Mouse (Mus musculus): ENCODE data around the gene Zfp512.
A peak's percentile ranks its signal among the peaks of the same experiment; 100 is the strongest.
"Not testable (repeated sequence)": the region's sequence is repeated elsewhere in the genome, so short reads cannot be mapped to it uniquely, and the experiment has no call there.

Zfp512 gene

DNA sequence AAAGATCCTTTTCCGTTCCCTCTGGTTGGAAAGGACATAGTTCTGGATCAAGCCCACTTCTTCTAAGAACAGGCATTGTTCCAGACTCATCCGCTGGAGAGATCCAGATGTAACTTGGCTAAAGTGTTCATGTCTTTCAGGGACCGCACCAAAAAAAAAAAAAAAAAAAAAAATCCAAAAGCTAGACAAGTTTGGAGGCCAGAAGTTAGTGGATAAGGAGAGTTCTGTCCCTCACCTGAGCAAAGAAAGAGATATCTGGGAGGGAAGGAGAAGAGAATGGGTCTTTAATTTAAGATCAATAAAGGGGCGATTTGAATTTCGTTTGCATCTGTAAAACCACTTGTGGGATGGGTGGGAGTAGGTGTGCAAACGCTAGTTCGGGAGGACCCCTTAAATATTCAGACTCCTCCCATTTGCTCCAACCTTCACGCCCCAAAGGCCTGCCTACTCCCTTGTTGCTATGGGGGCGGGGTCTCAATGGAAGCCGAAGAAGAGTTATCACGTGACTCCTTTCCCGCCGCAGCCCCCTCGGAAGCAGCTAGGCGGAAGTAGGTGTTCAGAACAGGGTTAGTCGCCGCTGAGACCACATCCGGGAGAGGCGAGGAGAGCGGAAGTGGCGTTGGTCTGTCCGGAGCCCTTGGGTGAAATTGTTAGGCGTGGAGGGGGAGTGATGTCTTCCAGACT, at the start of gene Zfp512:
Gene Zfp512, plus strand, starts transcription at position 554 of the 684 bp plus-strand sequence.
- DNase-seq (ENCODE audit: low spot score in 2 of 2), result peak; percentile 91 to 92

DNA sequence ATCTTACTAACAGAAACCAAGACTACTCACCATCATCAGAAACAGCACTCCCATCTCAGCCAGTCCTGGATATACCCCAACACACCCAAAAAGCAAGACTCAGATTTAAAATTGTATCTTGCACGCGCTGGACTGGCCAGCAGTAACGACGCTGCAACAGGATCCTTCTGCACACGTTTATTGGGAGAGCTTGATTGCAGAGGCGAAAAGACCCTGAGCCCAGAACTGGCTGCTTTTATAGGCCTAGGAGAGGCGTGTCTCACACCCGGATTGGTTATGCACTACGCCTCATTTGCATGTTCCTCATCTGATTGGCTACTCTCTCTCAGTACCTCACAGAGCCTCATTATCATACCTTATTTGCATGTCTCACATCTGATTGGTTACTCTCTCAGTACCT, 17.5 kb upstream of the Zfp512 start:
- DNase-seq (ENCODE audit: low spot score in 2 of 2), result not testable (repeated sequence)

DNA sequence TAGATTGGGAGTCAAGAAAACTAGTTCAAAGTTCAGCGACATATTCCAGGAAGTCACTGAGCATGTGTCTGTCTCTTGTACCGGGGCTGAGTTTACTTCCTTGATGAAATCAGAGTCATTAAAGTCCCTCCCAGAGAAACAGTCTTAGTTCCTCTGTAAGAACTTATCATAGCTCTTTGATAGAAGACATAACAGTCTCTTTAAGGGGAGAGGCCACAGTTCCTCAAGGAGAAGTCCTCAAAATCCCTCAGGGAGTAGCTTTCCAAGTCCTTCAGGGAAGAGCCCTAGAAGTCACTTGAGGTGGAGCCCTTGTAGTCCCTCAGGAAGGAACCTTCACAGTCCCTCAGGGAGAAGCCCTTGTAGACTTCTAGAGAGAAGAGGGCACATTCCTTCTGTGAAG, 895 bp upstream of the Zfp512 start:
- DNase-seq (ENCODE audit: low spot score in 2 of 2), result no peak

DNA sequence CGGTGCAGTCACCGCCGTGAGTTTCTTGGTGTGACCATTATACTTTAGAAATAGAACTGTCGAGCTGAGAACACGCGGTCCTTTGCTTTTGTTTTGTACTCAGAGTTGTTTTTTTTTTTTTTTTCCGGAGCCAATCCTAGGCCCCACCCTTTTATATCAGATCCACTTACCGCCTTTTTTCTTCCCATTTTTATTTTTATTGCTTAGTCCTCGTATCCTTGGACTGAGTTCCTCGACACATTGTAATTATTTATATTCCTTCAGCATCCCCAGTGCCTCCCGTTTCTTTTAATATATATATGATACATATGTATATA, 289 bp downstream of the Zfp512 start:
- DNase-seq (ENCODE audit: low spot score in 2 of 2), result no peak

DNA sequence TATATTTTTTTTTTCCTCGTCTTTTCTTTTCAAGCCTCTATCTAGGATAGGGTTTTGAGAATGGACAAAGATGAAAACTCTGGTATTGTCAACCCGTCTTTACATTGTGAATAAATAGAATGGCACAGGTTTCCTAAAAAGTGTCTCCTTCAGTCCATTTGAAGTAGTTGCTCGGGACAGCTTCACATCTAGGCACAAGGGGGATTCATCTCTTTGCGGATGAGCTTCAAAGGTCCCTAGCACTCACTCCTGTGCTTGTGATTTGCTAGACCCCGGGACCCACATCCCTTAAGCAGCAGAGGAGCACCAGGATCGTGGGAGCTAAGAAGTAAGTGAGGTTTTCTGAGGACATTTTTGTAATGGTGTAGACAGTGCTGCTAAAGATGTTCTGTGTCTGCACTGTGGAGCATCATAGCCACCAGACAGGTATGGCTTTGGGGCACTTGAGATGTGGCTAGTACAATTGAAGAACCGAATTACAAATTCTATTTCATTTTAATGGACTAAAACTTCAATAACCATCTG, 717 bp downstream of the Zfp512 start:
- DNase-seq (ENCODE audit: low spot score in 2 of 2), result no peak

DNA sequence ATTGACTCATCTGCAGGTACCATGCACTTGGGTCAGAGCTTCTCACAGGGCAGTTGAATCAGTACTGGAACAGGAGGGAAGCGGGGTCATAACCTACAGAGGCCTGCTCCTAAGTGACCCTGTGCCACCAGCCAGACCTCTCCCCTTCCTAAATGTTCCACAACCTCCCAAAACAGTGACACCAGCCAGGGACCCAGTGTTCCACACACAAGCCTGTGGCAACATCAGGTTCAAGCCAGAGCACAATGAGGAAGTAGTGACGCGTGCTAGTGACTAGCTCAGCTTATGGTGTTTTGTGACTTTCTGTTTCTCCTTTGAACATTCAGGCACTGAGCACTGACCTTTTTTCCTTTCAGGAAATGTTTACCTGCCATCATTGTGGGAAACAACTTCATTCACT, 15.6 kb downstream of the Zfp512 start:
- DNase-seq (ENCODE audit: low spot score in 2 of 2), result no peak

DNA sequence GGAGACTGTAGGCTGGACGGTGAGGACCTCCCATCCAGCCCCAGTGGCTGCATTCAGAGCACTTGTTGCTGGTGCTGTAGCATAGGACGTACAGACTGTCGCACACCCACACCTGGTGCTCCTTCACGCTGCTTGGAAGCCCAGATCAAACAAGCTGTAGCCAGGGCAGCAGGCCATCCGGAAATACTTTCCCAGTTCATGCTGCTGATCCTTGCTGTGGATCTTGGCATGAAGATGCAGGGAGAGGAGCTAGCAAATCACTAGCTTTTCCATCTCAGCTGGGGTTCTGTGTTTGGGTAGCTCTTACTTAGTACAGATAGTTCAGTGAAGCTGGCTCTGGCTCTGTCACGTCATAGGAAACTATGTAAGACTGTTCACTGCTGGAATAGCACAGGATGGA, 17.5 kb downstream of the Zfp512 start:
- no peak for DNase-seq (ENCODE audit: low spot score in 2 of 2)

DNA sequence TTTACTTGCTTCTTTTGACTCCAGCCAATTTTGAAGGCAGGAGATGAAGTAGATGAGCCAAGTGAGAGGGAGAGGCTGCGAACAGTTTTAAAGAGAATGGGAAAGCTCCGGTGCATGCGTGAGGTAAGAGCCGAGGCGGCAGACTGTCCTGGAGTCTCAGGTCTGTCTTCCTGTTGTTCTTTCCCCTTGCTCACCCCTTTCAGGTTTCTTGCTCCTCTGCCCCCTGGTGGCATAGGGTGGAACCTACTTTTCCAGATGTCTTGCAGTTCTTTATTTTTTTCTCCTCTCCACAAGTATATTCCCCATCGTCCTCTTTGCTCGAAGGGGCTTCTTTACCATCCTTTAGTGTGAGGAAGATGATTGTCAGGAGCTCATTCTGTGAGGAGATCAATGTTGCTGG, 18.1 kb downstream of the Zfp512 start:
- DNase-seq (ENCODE audit: low spot score in 2 of 2), result peak in 1 of 2 experiments; percentile 39

DNA sequence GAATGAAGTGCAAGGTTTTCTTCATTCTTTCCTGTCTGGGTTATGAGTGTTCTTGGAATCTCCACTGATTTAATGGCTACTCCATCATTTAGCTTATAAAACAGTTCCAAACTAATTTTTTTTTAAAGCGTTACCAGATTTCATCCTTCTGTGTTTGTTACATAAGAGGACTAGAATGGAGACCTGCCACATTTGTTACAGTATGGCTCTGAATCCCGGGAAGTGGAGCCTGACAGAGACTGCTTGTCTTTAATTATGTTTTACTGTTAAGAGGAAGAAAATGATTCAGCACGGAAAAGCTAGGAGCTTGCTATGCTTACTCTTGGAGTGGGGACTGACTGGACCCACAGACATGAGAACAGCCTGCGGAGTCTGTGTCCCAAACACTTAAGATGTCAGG, 28.3 kb downstream of the Zfp512 start:
- DNase-seq (ENCODE audit: low spot score in 2 of 2), result no peak

DNA sequence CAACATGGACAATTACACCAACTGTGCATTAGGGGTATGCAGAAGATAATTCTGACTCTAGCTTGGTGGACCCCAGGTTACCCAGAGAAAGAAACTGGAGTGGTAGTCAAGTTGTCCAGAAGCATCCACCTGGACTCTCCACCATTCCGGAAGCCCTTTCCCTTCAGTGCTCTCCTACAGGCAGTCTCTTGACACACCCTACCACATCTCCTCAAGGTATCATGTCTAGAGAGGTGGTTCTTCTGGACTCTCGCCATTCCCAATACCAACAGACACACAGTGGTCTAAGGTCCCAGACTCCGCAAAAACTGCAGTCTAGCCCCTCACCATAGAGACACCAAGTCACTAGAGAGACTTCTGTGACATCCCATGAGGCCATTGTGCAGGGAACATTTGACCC, 33.2 kb downstream of the Zfp512 start, which contains the start of gene 4930548H24Rik:
Gene 4930548H24Rik, plus strand, starts transcription at position 301 of the 400 bp plus-strand sequence.
- DNase-seq (ENCODE audit: low spot score in 2 of 2), result no peak

DNA sequence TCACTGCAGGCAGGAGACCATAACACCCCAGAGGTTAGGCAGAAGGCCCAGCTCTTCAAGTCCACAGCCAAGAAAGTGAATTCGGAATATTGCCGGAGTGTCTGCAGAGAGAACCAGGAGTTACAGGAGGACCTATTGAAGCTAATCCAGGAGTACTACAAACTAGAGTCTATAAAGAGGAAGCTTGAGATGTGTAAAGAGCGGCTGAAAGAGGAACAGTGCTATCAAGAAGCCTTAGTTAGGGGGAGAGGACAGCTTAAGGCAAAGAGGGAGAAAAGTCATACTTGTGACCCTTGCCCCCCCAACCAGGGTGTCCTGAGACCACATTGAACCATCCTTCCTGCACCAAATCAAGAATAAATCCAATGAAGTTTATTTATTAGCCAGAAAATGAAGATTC, 35.7 kb downstream of the Zfp512 start:
- no peak for DNase-seq (ENCODE audit: low spot score in 2 of 2)

DNA sequence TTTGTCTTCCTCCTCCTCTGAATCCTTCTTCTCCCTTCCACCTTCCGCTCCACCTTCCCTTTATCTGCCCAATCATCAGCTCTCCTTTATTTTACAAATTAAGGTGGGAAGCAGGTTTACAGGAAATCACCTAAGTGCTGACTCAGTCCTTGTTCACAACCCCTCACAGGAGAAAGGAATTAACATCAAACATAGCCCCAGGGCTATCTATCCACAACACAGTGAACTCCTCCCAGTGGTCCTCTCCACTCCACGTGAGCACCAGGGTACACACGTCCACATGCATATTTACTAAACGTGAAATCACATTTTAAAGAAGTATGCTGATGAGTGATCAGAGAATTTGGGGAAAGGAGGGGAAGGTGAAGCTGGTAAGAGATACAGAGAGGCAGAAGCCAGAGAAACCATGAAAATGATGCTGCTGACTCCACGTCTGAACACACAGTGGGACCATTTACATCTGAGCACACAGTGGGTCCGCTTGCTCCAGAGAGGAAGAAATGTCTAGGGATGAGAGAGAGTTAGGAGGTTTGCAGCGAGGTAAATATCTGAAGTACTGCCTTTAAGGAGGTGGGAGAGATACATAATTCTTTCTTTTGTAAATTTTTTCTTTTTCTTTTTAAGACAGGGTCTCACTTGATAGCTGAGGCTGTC, 37.0 kb downstream of the Zfp512 start:
- no peak for DNase-seq (ENCODE audit: low spot score in 2 of 2)

DNA sequence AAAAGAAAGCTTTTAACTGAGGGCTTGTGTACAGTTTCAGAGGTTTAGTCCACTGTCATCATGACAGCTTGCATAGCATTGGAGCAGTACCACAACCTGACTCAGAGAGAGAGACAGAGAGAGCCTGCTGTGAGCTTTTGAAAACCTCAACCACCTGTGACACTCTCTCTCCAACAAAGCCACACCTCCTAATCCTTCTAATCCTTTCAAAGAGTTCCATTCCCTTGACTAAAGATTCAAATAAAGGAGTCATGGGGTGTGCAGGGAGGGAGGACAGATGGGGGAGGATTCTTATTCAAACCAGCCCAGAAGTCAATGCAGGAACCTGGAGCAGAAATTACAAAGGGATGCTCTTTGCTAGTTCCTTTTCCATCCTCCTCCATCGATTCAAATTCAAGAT, 39.8 kb downstream of the Zfp512 start:
- DNase-seq (ENCODE audit: low spot score in 2 of 2), result no peak

DNA sequence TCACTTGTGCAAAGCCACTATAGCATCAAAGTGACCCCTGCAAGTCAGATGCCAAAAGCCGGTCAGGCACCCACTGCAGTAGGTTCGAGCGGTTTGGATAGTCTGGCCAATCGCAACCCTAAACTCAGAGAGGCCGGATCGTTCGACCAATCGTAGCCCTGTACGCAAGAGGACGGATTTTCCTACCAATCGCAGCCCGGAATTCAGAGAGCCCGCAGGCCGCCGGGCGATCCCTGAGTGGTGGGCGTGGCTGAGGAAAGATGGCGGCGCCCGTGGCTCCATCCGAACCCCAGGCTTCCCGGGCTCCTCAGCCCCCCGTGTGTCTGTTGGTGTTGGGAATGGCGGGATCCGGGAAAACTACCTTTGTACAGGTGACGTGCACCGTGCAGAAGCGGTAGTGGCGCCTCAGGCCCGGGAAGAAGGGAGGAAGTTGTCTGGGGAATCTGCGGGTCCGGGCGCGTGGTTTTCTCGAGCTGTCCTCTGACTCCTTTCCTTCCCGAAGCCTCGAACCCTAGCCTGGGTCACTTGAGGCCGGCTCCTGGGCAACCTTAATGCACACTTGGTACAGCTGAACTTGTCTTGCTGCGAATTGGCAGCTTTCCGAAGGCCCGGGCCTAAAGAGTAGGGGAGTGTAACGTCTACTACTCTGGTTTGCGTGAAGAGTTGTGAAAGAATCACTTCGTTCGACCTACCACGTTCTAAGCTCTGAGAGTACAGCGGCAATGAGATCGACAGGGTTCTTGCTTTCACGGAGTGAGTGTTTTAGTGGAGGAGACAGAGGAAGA, 42.5 kb downstream of the Zfp512 start, which contains the start of gene Gpn1:
Gene Gpn1, plus strand, starts transcription at position 229 of the 785 bp plus-strand sequence.
- DNase-seq (ENCODE audit: low spot score in 2 of 2), result peak; percentile 88 to 95

DNA sequence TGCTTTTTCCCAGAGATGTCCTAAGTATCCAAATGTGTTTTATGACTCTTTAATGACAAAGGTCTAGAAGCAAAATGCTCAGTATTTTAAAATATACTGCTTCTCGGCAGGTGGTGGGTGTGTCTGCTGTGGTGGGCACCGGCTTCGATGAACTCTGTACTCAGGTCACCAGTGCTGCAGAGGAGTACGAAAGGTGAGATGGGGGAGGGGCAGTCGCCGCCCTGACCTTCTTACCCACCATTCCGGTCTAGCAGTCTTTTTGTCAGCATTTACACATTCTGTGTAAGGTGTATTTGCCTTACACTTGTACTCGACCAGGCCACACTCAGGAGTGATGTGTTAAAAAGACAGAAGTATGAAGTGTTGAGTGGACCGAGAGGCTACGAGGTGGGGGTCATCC, 52.6 kb downstream of the Zfp512 start:
- DNase-seq (ENCODE audit: low spot score in 2 of 2), result no peak

DNA sequence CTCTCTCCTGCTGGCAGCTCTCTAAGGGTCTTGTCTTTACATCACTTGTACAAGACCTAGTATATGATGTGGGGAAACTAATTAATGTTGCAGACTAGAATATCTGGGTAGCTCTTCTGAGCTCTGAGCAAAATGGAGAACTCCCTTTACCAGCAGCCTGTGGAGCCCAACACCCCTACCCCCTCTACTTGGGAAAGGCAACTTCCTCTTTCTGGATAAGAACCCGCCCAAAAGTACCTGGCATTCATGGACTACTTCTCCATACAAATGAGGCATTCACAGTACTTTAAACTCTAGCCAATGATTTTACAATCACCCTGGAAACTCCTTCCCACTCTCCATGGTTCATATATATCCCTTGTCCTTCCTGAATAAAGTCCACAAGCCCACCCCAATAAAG, 60.2 kb downstream of the Zfp512 start:
- DNase-seq (ENCODE audit: low spot score in 2 of 2), result no peak

DNA sequence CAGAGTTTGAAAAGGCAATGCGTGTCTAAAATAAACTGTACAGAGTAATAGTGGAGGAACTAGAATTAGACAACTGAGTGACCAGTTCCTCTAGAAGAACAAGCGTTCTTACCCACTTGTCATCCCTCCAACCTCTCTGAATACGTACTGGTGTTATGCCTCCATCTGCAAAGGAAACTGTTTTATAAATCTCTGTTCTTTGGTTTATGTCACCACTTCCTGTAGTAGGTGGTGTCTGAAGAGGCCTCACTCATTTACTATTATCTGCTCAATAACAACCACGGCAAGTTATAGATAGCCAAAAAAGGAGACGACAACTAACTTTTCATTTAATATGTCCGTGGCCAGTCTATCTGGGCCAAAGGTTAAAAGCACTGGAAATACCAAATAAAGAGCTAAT, 68.3 kb downstream of the Zfp512 start:
- DNase-seq (ENCODE audit: low spot score in 2 of 2), result no peak

DNA sequence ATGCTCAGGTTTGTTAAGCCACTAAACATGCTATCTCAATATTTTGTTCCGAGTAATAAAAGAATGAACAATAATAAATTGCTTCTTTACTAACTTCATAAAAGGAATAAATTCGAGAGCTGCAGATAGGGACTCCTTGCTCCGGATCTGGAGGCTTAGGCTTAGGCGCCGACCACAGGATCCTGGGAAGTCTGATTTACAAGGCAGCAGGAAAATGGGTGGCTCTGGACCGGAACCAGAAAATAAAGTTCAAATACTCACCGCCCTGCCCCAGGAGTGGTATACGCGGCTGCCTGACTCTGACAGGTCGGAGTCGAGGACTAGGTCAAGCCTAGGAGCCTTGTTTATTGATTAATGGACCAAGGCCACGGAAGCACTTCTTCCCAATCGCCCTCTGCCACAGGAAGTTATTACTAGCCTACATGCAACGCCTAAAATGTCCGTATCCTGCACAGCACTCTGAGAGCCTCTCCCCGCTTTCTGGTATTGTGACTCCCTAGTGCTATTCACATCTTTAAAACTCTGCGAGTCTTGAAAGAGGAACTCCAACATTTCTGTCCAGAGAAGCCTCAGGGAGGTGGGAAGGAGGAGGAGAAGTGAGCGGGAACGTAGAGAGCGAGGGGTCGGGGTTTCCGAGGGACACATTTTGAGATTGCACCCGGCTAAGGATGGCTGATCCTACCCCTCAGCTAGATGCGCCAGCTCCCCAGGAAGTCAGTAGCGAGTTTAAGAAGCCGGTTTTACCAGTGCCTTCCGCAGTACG, 74.3 kb downstream of the Zfp512 start, which contains the start of gene Slc4a1ap:
Gene Slc4a1ap, plus strand, starts transcription at position 642 of the 763 bp plus-strand sequence.
- DNase-seq (ENCODE audit: low spot score in 2 of 2), result peak; percentile 75 to 82

DNA sequence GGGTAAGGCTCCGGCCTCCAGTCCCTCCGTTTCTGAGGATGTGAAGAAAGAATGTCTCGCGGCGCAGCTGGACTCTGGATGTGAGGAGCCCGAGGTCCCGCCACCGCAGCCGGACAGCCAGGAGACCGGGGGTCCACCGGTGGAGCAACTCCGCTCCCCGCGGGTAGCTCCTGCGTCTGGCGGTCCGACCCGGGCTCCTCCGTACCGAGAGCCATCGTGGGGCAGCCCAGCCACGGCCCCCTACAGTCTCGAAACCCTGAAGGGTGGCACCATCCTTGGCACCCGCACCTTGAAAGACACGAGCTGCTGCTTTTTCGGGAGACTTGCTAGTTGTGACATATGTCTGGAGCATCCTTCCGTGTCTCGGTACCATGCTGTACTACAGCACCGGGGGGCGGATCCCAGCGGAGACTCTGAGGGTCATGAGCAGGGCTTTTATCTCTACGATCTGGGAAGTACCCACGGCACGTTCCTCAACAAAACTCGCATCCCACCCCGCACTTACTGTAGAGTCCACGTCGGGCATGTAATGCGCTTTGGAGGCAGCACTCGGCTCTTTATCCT, 75.0 kb downstream of the Zfp512 start:
- DNase-seq (ENCODE audit: low spot score in 2 of 2), result no peak

DNA sequence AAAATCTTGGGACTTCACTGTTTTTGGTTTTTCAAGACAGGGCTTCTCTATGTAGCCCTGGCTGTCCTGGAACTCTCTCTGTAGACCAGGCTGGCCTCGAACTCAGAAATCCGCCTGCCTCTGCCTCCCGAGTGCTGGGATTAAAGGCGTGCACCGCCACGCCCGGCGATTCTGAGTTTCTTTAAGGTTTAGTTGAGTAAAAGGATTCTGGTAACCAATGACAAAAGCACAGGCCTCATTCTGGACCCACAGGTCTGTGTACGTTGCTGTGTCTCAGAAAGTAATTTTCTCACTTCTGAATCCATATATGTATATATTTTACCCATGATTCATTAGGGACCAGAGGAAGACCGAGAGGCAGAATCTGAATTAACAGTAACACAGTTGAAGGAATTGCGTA, 75.5 kb downstream of the Zfp512 start, which contains the start of gene Supt7l:
Gene Supt7l, minus strand, starts transcription at position 101 of the 400 bp plus-strand sequence.
- not testable (repeated sequence) for DNase-seq (ENCODE audit: low spot score in 2 of 2)

DNA sequence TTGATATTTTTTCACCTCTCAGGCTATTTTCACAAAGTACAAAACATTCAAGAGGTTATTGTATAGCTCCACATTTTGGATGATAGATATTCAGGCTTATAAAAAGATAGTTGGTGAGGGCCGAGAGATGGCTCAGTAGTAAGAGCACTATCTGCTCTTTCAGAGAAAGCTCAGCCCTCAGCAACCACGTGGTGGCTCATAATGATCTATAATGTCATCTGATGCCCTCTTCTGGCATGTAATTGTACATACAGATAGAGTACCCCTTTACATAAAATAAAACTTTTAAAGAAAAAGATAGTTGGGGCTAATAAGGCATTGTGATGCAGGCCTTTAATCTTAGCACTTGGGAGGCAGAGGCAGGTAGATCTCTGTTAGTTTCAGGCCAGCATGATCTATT, 76.3 kb downstream of the Zfp512 start:
- no peak for DNase-seq (ENCODE audit: low spot score in 2 of 2)

All from frontal cortex, postnatal 36 days (tissue).